Mouse (Mus musculus) heart, adult 2 months (tissue): ENCODE results near the gene Gm21981. TPM values are rescaled to one million over a fixed set of nuclear protein-coding genes. Genes with fewer than 3 reads are reported as not detected.

Experiments
- DNase-seq, 2 experiments: peaks; one replicate each; pipeline ENCODE4 v3.0.0; 2021
- H3K27ac ChIP-seq: fragments of 200-600 bp; 2 replicates; pipeline ENCODE4 v1.8.1; 2022
- H3K27me3 ChIP-seq: fragments of 200-500 bp; 2 replicates; pipeline ENCODE4 v1.6.1; 2012; ENCODE audit warnings: mild to moderate bottlenecking, low read length, inconsistent platforms, mixed read lengths; ENCODE audit not compliant: control insufficient read depth, insufficient read depth
- H3K36me3 ChIP-seq: fragments of 200-500 bp; 2 replicates; pipeline ENCODE4 v1.6.1; 2012; ENCODE audit warnings: low read length, inconsistent platforms; ENCODE audit not compliant: control insufficient read depth, insufficient read depth
- H3K4me1 ChIP-seq: fragments of 200-500 bp; 2 replicates; pipeline ENCODE4 v1.6.1; 2011; ENCODE audit warnings: low read length; ENCODE audit not compliant: control insufficient read depth, insufficient read depth
- H3K4me3 ChIP-seq: fragments of 200-600 bp; 2 replicates; pipeline ENCODE4 v1.8.1; 2022
- H3K79me2 ChIP-seq: fragments of 200-500 bp; replicated peaks from 2 replicates; pipeline ENCODE4 v1.6.1; 2012; ENCODE audit warnings: mild to moderate bottlenecking, inconsistent platforms, low read length, moderate library complexity, mixed read lengths; ENCODE audit not compliant: control insufficient read depth, insufficient read depth
- H3K9ac ChIP-seq: fragments of 200-500 bp; 2 replicates; pipeline ENCODE4 v1.6.1; 2012; ENCODE audit warnings: low read depth, mild to moderate bottlenecking, control low read depth, inconsistent platforms, low read length, mixed read lengths
- CTCF ChIP-seq: fragments of 200-600 bp; IDR thresholded peaks from 2 replicates; pipeline ENCODE4 v1.8.1; 2022; ENCODE audit warnings: antibody characterized with exemption, mild to moderate bottlenecking, moderate library complexity
- EP300 ChIP-seq: fragments of 200-500 bp; IDR thresholded peaks from 2 replicates; pipeline ENCODE4 v1.6.1; 2011; ENCODE audit warnings: low read depth, low read length, control low read depth; ENCODE audit not compliant: insufficient read depth
- POLR2A ChIP-seq: fragments of 200-500 bp; IDR thresholded peaks from 2 replicates; pipeline ENCODE4 v1.6.1; 2011; ENCODE audit warnings: mild to moderate bottlenecking, low read depth, low read length, control low read depth; ENCODE audit not compliant: insufficient read depth
- WGBS: fragments of 180-500 bp; shearing (Covaris S2); methylation state at CpG from one replicate; pipeline ENCODE4 v1.1.7; 2018; 5-methylcytosine and 5-hydroxymethylcytosine counted together
- intact Hi-C: fragments of 180-260 bp; cut with DNase I; formaldehyde crosslinking; loops from one replicate; pipeline ENCODE4 v1.15.1; 2025
- polyA plus RNA-seq: library from polyadenylated mRNA; depleted of rRNA; stranded (reverse); fragments of >200 nt; gene quantifications from 2 replicates; pipeline ENCODE4 v1.2.3, GENCODE M21; 2012
- total RNA-seq, 2 experiments: library from RNA; stranded (reverse); gene quantifications; 2 replicates each; pipeline ENCODE4 v1.2.3; 2021

Gm21981 gene
- total and polyA plus RNA-seq, 3 experiments, result 0.78 to 1.2 (median 0.89) TPM

DNA sequence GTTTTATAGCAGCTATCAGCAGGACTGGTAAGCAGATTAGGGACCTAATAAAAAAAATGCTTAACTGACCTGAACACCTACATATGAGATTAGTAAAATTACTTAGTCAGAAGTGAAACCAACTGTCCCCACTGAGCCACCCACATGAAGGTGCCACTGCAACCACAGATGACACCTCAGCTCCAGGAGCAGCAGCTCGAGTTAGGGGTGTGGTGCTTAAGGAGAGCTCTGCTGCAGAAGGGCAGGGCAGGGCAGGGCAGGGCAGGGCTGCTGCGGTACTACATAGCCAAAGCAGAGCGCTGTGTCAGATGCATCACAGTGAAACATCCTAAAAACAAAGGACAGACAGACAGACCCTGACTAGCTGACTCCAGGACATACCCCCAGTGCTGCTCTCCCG lies 11.4 kb downstream of the Gm21981 start:
- TF ChIP-seq POLR2A (no peak), CTCF (no peak), EP300 (no peak)
- WGBS, result 79% methylated on average over 4 of the region's 4 CpGs
- Histone ChIP-seq H3K27me3 (no peaks in the 10 kb centered on the region), H3K4me3 (no peak overlapping the region), H3K36me3 (no peaks in the 10 kb centered on the region), H3K9ac (no peak overlapping the region), H3K79me2 (no peaks in the 10 kb centered on the region), H3K27ac (no peak overlapping the region), H3K4me1 (no peaks in the 10 kb centered on the region)
- DNase-seq, result no peak
- intact Hi-C loops, result no loop called here

GRCm38 (mm10) chr17:47678702-47679101 lies 15.6 kb downstream of the Gm21981 start:
- TF ChIP-seq POLR2A (no peak), CTCF (no peak), EP300 (no peak)
- no peaks in the 10 kb centered on the region for H3K36me3 ChIP-seq
- no peak for DNase-seq
- H3K27me3 ChIP-seq, result no peaks in the 10 kb centered on the region
- no peak overlapping the region for H3K27ac ChIP-seq
- no peak overlapping the region for H3K9ac ChIP-seq
- H3K4me3 ChIP-seq, result no peak overlapping the region
- no peaks in the 10 kb centered on the region for H3K4me1 ChIP-seq
- intact Hi-C loops, result loop anchor here (10.0 kb wide), 1 partner anchor 164 kb away; no protein-coding TSS in a partner anchor
- 87% methylated on average over 5 of the region's 5 CpGs for WGBS
- no peaks in the 10 kb centered on the region for H3K79me2 ChIP-seq

- TF ChIP-seq CTCF (no peak), POLR2A (no peak), EP300 (no peak)
- no peak for DNase-seq
- intact Hi-C loops, result loop anchor here (10.0 kb wide), 1 partner anchor 163 kb away; no protein-coding TSS in a partner anchor
- Histone ChIP-seq H3K27me3 (no peaks in the 10 kb centered on the region), H3K4me3 (no peak overlapping the region), H3K9ac (no peak overlapping the region), H3K79me2 (no peaks in the 10 kb centered on the region), H3K36me3 (no peaks in the 10 kb centered on the region), H3K4me1 (no peaks in the 10 kb centered on the region), H3K27ac (no peak overlapping the region)
- 93% methylated on average over 5 of the region's 5 CpGs for WGBS
These were observed 16.0 kb downstream of the Gm21981 start for GRCm38 (mm10) chr17:47678238-47678637.

DNA sequence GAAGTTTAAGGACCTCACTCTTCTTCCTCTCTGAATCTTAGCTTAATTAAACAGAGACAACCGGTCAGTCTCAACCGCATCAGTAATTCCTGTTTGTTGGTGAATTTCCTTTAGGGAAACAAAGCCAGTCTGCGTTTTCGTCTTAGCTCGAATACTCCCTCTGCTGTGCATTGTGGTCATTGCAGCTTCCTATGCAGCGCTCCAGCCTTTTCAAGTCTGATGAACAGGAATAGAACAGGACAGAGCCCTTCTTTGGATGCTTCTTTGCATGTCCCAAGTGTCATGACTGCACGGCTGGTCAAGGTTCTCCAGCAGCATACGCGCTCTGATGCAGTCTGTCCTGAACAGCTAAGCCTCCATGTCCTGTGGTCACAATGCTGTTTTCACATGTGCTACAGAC lies 17.7 kb downstream of the Gm21981 start:
- no peaks in the 10 kb centered on the region; the same call in 1 of the 2 replicates for H3K4me1 ChIP-seq
- H3K9ac ChIP-seq, result no peak overlapping the region
- no peaks in the 10 kb centered on the region for H3K79me2 ChIP-seq
- WGBS, result 15% methylated on average over 9 of the region's 9 CpGs
- no peaks in the 10 kb centered on the region for H3K27me3 ChIP-seq
- intact Hi-C loops, result loop anchor here (1.0 to 10.0 kb wide), 3 partner anchors 62 to 203 kb away; no protein-coding TSS in a partner anchor
- peak overlapping the region; percentile 30; the same call in 1 of the 2 replicates for H3K27ac ChIP-seq
- peak; percentile 63 to 79 for DNase-seq
- TF ChIP-seq POLR2A, result no peak
- peak; percentile 44; the same call in 1 of the 2 replicates for TF ChIP-seq EP300
- no peaks in the 10 kb centered on the region for H3K36me3 ChIP-seq
- no peak overlapping the region for H3K4me3 ChIP-seq

DNA sequence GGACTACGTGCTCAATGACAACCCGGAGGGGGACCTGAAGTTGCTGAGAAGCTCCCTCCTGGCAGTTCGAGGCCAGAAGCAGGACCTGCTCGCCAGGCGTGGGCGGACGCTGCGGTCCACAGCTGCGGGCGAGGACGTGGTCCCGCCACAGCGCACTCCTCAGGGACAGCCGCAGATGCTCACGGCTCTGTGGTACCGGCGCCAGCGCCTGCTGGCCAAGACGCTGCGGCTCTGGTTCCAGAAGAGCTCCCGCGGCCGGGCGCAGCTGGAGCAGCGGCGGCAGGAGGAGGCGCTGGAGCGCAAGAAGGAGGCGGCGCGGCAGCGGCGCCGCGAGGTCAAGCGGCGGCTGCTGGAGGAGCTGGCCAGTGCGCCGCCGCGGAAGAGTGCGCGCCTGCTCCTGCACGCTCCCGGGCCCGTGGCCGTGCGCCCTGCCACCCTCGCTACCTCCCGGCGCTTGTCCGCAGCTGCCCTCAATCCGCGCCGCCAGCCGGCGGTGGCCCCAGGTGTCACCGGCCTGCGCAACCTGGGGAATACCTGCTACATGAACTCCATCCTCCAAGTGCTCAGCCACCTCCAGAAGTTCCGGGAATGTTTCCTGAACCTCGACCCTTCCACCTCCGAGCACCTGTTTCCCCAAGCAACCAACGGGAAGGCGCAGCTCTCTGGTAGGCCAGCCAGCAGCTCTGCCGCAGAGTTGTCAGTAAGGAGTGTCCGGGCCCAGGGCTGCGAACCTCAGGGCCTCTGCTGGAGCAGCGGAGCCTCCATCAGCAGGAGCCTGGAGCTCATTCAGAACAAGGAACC lies 21.7 kb downstream of the Gm21981 start:
- no peak overlapping the region; the same call in 1 of the 2 replicates for H3K27ac ChIP-seq
- peak overlapping the region; percentile 38 for H3K4me3 ChIP-seq
- no peaks in the 10 kb centered on the region for H3K79me2 ChIP-seq
- intact Hi-C loops, result loop anchor here (10.0 kb wide), 1 partner anchor 158 kb away; no protein-coding TSS in a partner anchor
- no peaks in the 10 kb centered on the region for H3K36me3 ChIP-seq
- no peak for TF ChIP-seq POLR2A
- peak; percentile 51 for TF ChIP-seq CTCF
- no peak for TF ChIP-seq EP300
- WGBS, result 11% methylated on average over 68 of the region's 68 CpGs
- H3K9ac ChIP-seq, result peak overlapping the region; percentile 70
- DNase-seq, result peak; percentile 75 to 82
- no peaks in the 10 kb centered on the region for H3K27me3 ChIP-seq
- no peaks in the 10 kb centered on the region; the same call in 1 of the 2 replicates for H3K4me1 ChIP-seq

GRCm38 (mm10) chr17:47671988-47672310 lies 22.3 kb downstream of the Gm21981 start:
- peak overlapping the region; percentile 38 for H3K4me3 ChIP-seq
- H3K4me1 ChIP-seq, result no peaks in the 10 kb centered on the region; the same call in 1 of the 2 replicates
- H3K36me3 ChIP-seq, result no peaks in the 10 kb centered on the region
- 48% methylated on average over 14 of the region's 14 CpGs for WGBS
- DNase-seq, result no peak
- H3K79me2 ChIP-seq, result no peaks in the 10 kb centered on the region
- TF ChIP-seq EP300 (no peak), POLR2A (no peak), CTCF (no peak)
- H3K9ac ChIP-seq, result peak overlapping the region; percentile 58
- intact Hi-C loops, result loop anchor here (10.0 kb wide), 1 partner anchor 157 kb away; no protein-coding TSS in a partner anchor
- no peaks in the 10 kb centered on the region for H3K27me3 ChIP-seq
- H3K27ac ChIP-seq, result no peak overlapping the region; the same call in 1 of the 2 replicates
